Mouse (Mus musculus) CH12.LX (cell line): ENCODE measurements around the gene Gm8165. TPM values are rescaled to one million over a fixed set of nuclear protein-coding genes. Genes with fewer than 3 reads are reported as not detected.
A peak's percentile ranks its signal among the peaks of the same experiment; 100 is the strongest.
"Not testable (repeated sequence)": the region's sequence is repeated elsewhere in the genome, so short reads cannot be mapped to it uniquely, and the experiment has no call there.

Source experiments
- DNase-seq: peaks from one replicate; pipeline ENCODE4 v3.0.0-alpha.2; 2013; ENCODE audit errors: extremely low read depth
- H3K27ac ChIP-seq: 2 replicates; pipeline ENCODE4 v1.5.1; 2012; ENCODE audit warnings: low read depth, mild to moderate bottlenecking, control low read depth, moderate library complexity; ENCODE audit not compliant: insufficient read depth
- H3K27me3 ChIP-seq: replicated peaks from 2 replicates; pipeline ENCODE3; 2012; ENCODE audit warnings: inconsistent platforms
- H3K36me3 ChIP-seq, 2 experiments: replicated peaks in 1 of 2; 2 replicates each; pipeline versions ENCODE3 to v1.6.1; 2012; ENCODE audit warnings: inconsistent platforms in 1 of 2, low read length in 1 of 2, mild to moderate bottlenecking in 1 of 2, mixed read lengths in 1 of 2, moderate library complexity in 1 of 2; ENCODE audit not compliant: control insufficient read depth in 1 of 2, insufficient read depth in 1 of 2
- H3K4me1 ChIP-seq, 2 experiments: 2 replicates each; pipeline ENCODE4 v1.6.1; 2012; ENCODE audit warnings: inconsistent platforms in 1 of 2, moderate library complexity in 1 of 2; ENCODE audit not compliant: insufficient read depth in 2 of 2, control insufficient read depth in 1 of 2
- H3K4me2 ChIP-seq: 2 replicates; pipeline ENCODE4 v1.6.1; 2012; ENCODE audit warnings: low read depth, mild to moderate bottlenecking, control low read depth; ENCODE audit not compliant: poor library complexity, insufficient read depth, severe bottlenecking
- H3K4me3 ChIP-seq, 3 experiments: fragments of 150-350 bp in 1 of 3; sonication (generic) in 1 of 3; replicated peaks in 1 of 3; 2 replicates each; pipeline versions ENCODE3 to v1.5.1; 2011 to 2012; ENCODE audit warnings: low read depth in 2 of 3, low read length in 2 of 3, mild to moderate bottlenecking in 2 of 3, moderate library complexity in 2 of 3, control low read depth in 1 of 3, improper control_type of control experiment in 1 of 3, inconsistent platforms in 1 of 3, mixed read lengths in 1 of 3; ENCODE audit not compliant: poor library complexity in 1 of 3
- H3K79me2 ChIP-seq: replicated peaks from 2 replicates; pipeline ENCODE4 v1.6.1; 2012; ENCODE audit warnings: mild to moderate bottlenecking, moderate library complexity; ENCODE audit not compliant: control insufficient read depth, poor library complexity, insufficient read depth, severe bottlenecking; ENCODE audit errors: extremely low read depth
- H3K9ac ChIP-seq: 2 replicates; pipeline ENCODE4 v1.6.1; 2012; ENCODE audit warnings: low read depth, mild to moderate bottlenecking, control low read depth, moderate library complexity; ENCODE audit not compliant: insufficient read depth
- H3K9me3 ChIP-seq: replicated peaks from 2 replicates; pipeline ENCODE3; 2012; ENCODE audit warnings: low read length, inconsistent platforms, mixed read lengths
- ELF1 ChIP-seq: IDR thresholded peaks from 2 replicates; pipeline ENCODE4 v1.6.1; 2014; ENCODE audit warnings: low read depth, mild to moderate bottlenecking, inconsistent platforms, low read length, improper control_type of control experiment
- HCFC1 ChIP-seq: IDR thresholded peaks from 2 replicates; pipeline ENCODE4 v1.6.1; 2012; ENCODE audit warnings: low read depth, mild to moderate bottlenecking, inconsistent platforms, low read length, improper control_type of control experiment
- TBP ChIP-seq: conservative IDR thresholded peaks from 2 replicates; pipeline ENCODE4 v1.6.1; 2011; ENCODE audit warnings: low read depth, low read length, improper control_type of control experiment
- dilution Hi-C: fragments of 300-500 bp; cut with MboI; formaldehyde crosslinking; loops from 2 replicates; pipeline ENCODE4 v1.14.3; 2020; ENCODE audit warnings: low sequenced_read_pairs; ENCODE audit not compliant: extremely low pct_unique_long_range_greater_than_20kb, extremely low pct_ligation_motif_present
- in situ Hi-C: fragments of 300-500 bp; cut with MboI; formaldehyde crosslinking; loops from 3 replicates; pipeline ENCODE4 v1.14.3; 2019; ENCODE audit warnings: low sequenced_read_pairs, low pct_ligation_motif_present, low pct_unique_long_range_greater_than_20kb, mixed read lengths
- polyA plus RNA-seq: library from polyadenylated mRNA; unstranded; fragments of >175 nt; gene quantifications from 2 replicates; pipeline ENCODE4 v1.2.1, GENCODE M21; 2012; ENCODE audit warnings: low read depth; ENCODE audit not compliant: insufficient read length
- total RNA-seq, 2 experiments: library from RNA; depleted of rRNA; stranded (reverse); fragments of 300-350 nt in 1 of 2; fragments of >200 nt in 1 of 2; gene quantifications; 2 replicates each; pipeline ENCODE4 v1.2.3; 2012 to 2014

The Gm8165 gene
- not detected in 2 replicates for total RNA-seq (2012; rRNA removed)
- not detected in 2 replicates for total RNA-seq (2014; rRNA removed)
- polyA plus RNA-seq, result not detected in 2 replicates

DNA sequence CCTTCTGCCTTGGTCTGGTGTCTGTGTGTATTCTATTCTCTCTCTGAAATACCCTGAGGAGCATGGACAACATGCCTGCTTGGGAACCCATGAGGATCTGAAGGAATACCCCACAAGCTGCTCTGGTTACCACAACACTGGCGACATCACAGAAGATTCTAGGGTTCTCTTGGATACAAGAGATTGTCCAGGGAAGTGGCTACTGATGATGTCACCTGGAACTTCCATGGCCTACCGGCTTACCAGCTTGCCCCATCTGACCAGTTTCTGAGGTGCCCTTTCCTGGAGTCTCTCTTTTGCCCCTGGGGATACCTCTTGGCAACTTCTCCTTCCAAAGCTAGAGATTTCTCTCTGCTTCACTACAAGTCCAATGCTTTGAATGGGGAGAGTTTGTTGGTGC, at the start of gene Gm8165:
Gm8165 (minus strand) TSS at position 101 of the 400 bp plus-strand sequence.
- dilution Hi-C loops, H3K27ac ChIP-seq, H3K36me3 ChIP-seq, H3K4me3 ChIP-seq, DNase-seq, H3K4me1 ChIP-seq, in situ Hi-C loops, H3K9me3 ChIP-seq, H3K4me2 ChIP-seq, H3K27me3 ChIP-seq, H3K79me2 ChIP-seq, H3K9ac ChIP-seq: not testable (repeated sequence)

DNA sequence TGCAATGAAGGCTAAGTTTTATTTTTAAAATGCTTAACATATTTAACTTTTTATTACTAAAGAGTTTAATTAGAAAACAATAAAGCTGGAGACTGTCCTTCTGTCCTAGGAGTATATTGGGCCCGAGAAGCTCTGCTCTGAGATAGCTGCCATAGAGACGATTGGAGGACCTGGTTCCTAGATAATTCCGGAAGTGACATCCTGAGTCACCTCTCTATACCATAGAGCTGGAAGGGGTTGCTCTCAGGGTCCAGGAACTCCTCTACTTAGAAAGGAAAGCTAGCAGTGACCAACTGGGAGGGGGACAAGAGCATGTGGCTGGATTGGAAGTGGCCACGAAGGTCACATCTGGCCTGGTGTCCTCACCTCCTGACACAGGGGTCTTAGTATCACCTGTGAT, 20.6 kb upstream of the Gm8165 start, which contains the start of gene Gm7324:
Gm7324 (plus strand) TSS at position 208 of the 400 bp plus-strand sequence.
- in situ Hi-C loops, H3K36me3 ChIP-seq, H3K9ac ChIP-seq, H3K4me1 ChIP-seq, H3K27me3 ChIP-seq, H3K27ac ChIP-seq, H3K79me2 ChIP-seq, H3K9me3 ChIP-seq, dilution Hi-C loops, H3K4me2 ChIP-seq: not testable (repeated sequence)
- peak; percentile 54 for TF ChIP-seq HCFC1
- TF ChIP-seq TBP, result 0 out of 2 replicates have a peak, but pooled peaks have one; percentile 42
- peak; percentile 46; the same call in 1 of the 2 replicates for TF ChIP-seq ELF1
- DNase-seq, result peak; percentile 53
- peak within 1 kb of the TSS; percentile 38 to 44 (median 44) for H3K4me3 ChIP-seq

Other genes starting within 250 kb of the Gm8165 start
- not detected in 2 replicates for gene Gm5799, start 133.6 kb downstream of the Gm8165 start, total RNA-seq (2012; rRNA removed)
- gene Gm5799, start 133.6 kb downstream of the Gm8165 start, total RNA-seq (2014; rRNA removed), result not detected in 2 replicates
- not detected in 2 replicates for gene Gm5799, start 133.6 kb downstream of the Gm8165 start, polyA plus RNA-seq
- not detected in 2 replicates for gene Gm17654, start 98.1 kb downstream of the Gm8165 start, total RNA-seq (2012; rRNA removed)
- gene Gm17654, start 98.1 kb downstream of the Gm8165 start, total RNA-seq (2014; rRNA removed), result not detected in 2 replicates
- not detected in 2 replicates for gene Gm17654, start 98.1 kb downstream of the Gm8165 start, polyA plus RNA-seq
- gene Gm10375, start 69.2 kb downstream of the Gm8165 start, total RNA-seq (2012; rRNA removed), result not detected in 2 replicates
- gene Gm10375, start 69.2 kb downstream of the Gm8165 start, total RNA-seq (2014; rRNA removed), result not detected in 2 replicates
- not detected in 2 replicates for gene Gm10375, start 69.2 kb downstream of the Gm8165 start, polyA plus RNA-seq
- 6.1 and 7.9 TPM in 2 replicates for gene Gm7324, start 20.6 kb upstream of the Gm8165 start, total RNA-seq (2012; rRNA removed)
- gene Gm7324, start 20.6 kb upstream of the Gm8165 start, total RNA-seq (2014; rRNA removed), result 22.6 and 27.0 TPM in 2 replicates
- 16.7 and 23.2 TPM in 2 replicates for gene Gm7324, start 20.6 kb upstream of the Gm8165 start, polyA plus RNA-seq
- gene Gm16506, start 50.3 kb upstream of the Gm8165 start, total RNA-seq (2012; rRNA removed), result not detected in 2 replicates
- not detected in 2 replicates for gene Gm16506, start 50.3 kb upstream of the Gm8165 start, total RNA-seq (2014; rRNA removed)
- gene Gm16506, start 50.3 kb upstream of the Gm8165 start, polyA plus RNA-seq, result 0.19 TPM in 1 of 2 replicates, not detected in the other
- 0.85 and 1.3 TPM in 2 replicates for gene Gm6526, start 70.7 kb upstream of the Gm8165 start, total RNA-seq (2012; rRNA removed)
- 24.8 and 27.9 TPM in 2 replicates for gene Gm6526, start 70.7 kb upstream of the Gm8165 start, total RNA-seq (2014; rRNA removed)
- 7.4 and 7.7 TPM in 2 replicates for gene Gm6526, start 70.7 kb upstream of the Gm8165 start, polyA plus RNA-seq
- gene Gm8180, start 107.5 kb upstream of the Gm8165 start, total RNA-seq (2012; rRNA removed), result not detected in 2 replicates
- gene Gm8180, start 107.5 kb upstream of the Gm8165 start, total RNA-seq (2014; rRNA removed), result not detected in 2 replicates
- gene Gm8180, start 107.5 kb upstream of the Gm8165 start, polyA plus RNA-seq, result not detected in 2 replicates
- gene Ear1, start 198.3 kb upstream of the Gm8165 start, total RNA-seq (2012; rRNA removed), result not detected in 2 replicates
- gene Ear1, start 198.3 kb upstream of the Gm8165 start, total RNA-seq (2014; rRNA removed), result not detected in 2 replicates
- gene Ear1, start 198.3 kb upstream of the Gm8165 start, polyA plus RNA-seq, result not detected in 2 replicates
- gene Ear10, start 246.4 kb upstream of the Gm8165 start, total RNA-seq (2012; rRNA removed), result not detected in 2 replicates
- not detected in 2 replicates for gene Ear10, start 246.4 kb upstream of the Gm8165 start, total RNA-seq (2014; rRNA removed)
- gene Ear10, start 246.4 kb upstream of the Gm8165 start, polyA plus RNA-seq, result not detected in 2 replicates
- 0.04 and 0.08 TPM in 2 replicates for gene Gm8113, start 248.2 kb upstream of the Gm8165 start, total RNA-seq (2012; rRNA removed)
- 0.38 and 0.73 TPM in 2 replicates for gene Gm8113, start 248.2 kb upstream of the Gm8165 start, total RNA-seq (2014; rRNA removed)
- 0.26 and 0.41 TPM in 2 replicates for gene Gm8113, start 248.2 kb upstream of the Gm8165 start, polyA plus RNA-seq